Mouse (Mus musculus) hindbrain, embryonic 15.5 days (tissue): ENCODE results near the gene Gfy. TPM values are rescaled to one million over a fixed set of nuclear protein-coding genes. Genes with fewer than 3 reads are reported as not detected.

Experiments used
- ATAC-seq: fragments of 200-750 bp; cut with Nextera tagmentation; 2 replicates; pipeline ENCODE4 v1.8.0; 2017; ENCODE audit warnings: low read depth, moderate number of reproducible peaks, moderate TSS enrichment; ENCODE audit not compliant: low FRiP score
- H3K27ac ChIP-seq: fragments of 300-500 bp; sonication (generic); replicated peaks from 2 replicates; pipeline ENCODE4 v1.5.1; 2015; ENCODE audit warnings: mild to moderate bottlenecking, inconsistent platforms
- H3K27me3 ChIP-seq: fragments of 300-500 bp; sonication (generic); 2 replicates; pipeline ENCODE4 v1.6.1; 2015; ENCODE audit warnings: control low read depth, inconsistent platforms
- H3K36me3 ChIP-seq: fragments of 300-500 bp; sonication (generic); 2 replicates; pipeline ENCODE4 v1.6.1; 2015; ENCODE audit warnings: control low read depth, inconsistent platforms
- H3K4me1 ChIP-seq: fragments of 300-500 bp; sonication (generic); replicated peaks from 2 replicates; pipeline ENCODE4 v1.6.1; 2015; ENCODE audit warnings: control low read depth, inconsistent platforms
- H3K4me2 ChIP-seq: fragments of 300-500 bp; sonication (generic); 2 replicates; pipeline ENCODE4 v1.6.1; 2015; ENCODE audit warnings: moderate library complexity, mild to moderate bottlenecking, inconsistent platforms
- H3K4me3 ChIP-seq: fragments of 300-500 bp; sonication (generic); 2 replicates; pipeline ENCODE4 v1.5.1; 2015; ENCODE audit warnings: mild to moderate bottlenecking, inconsistent platforms
- H3K9ac ChIP-seq: fragments of 300-500 bp; sonication (generic); 2 replicates; pipeline ENCODE4 v1.6.1; 2015; ENCODE audit warnings: inconsistent platforms
- H3K9me3 ChIP-seq: fragments of 300-500 bp; sonication (generic); 2 replicates; pipeline ENCODE4 v1.6.1; 2016; ENCODE audit warnings: control low read depth, inconsistent platforms
- WGBS: fragments of 180-500 bp; shearing (Covaris S2); methylation state at CpG from one replicate; pipeline ENCODE4 v1.1.7; 2015; 5-methylcytosine and 5-hydroxymethylcytosine counted together
- microRNA-seq: library from miRNA; unstranded; fragments of <30 nt; microRNA quantifications from one replicate; pipeline ENCODE4, GENCODE M21; 2016
- polyA plus RNA-seq: library from polyadenylated mRNA; unstranded; fragments of >200 nt; fragmentation: Nextera tagmentation; extraction: Ambion mirVana; gene quantifications from 2 replicates; pipeline ENCODE4 v1.2.1, GENCODE M21; 2015

Gene Gfy
- polyA plus RNA-seq, 1 experiment from 2014 or later, result not detected

DNA sequence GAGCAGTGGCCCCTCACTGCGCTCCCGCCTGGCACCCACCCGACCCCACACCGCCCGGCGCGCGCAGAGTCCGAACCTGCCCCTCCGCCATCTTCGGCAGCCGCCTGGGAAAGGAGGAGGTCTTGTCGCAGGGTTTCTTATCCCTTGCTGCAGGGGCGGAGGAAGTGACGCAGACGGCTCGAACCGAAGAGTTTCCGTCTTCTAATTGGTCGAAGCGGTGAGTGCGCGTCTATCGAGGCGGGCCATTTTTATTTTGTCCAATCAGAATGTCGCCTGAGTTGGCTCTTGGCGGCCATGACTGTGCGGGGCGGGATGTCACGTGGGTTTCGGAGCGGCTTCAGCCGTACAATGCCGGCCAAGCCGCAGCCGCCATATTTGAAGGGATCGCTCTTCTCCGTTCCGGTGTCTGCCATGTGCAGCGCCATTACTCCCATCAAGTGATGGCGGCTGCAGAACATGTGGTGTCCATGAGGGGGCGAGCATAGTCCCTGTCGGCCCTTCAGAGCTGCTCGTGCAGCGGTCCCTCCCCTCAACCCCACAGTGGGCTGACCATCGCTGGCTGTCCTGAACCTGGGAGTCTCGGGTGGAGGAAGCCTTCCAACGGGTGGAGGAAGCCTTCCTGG is 50.6 kb downstream of the Gfy start, which contains the start of gene Rpl13a:
Gene Rpl13a, minus strand, starts transcription at position 138 of the 623 bp plus-strand sequence.
- Histone ChIP-seq H3K9me3 (no peaks in the 10 kb centered on the region), H3K27ac (peak within 1 kb of the TSS; percentile 94), H3K4me3 (peak within 1 kb of the TSS; percentile 70), H3K9ac (peak within 1 kb of the TSS; percentile 91), H3K27me3 (no peaks in the 10 kb centered on the region), H3K36me3 (peaks cover 25% of the 10 kb centered on the region), H3K4me1 (peaks cover 40% of the 10 kb centered on the region), H3K4me2 (peak within 1 kb of the TSS; percentile 79)
- WGBS, result under 1% methylated on average over 48 of the region's 48 CpGs
- peak; percentile 95 for ATAC-seq

DNA sequence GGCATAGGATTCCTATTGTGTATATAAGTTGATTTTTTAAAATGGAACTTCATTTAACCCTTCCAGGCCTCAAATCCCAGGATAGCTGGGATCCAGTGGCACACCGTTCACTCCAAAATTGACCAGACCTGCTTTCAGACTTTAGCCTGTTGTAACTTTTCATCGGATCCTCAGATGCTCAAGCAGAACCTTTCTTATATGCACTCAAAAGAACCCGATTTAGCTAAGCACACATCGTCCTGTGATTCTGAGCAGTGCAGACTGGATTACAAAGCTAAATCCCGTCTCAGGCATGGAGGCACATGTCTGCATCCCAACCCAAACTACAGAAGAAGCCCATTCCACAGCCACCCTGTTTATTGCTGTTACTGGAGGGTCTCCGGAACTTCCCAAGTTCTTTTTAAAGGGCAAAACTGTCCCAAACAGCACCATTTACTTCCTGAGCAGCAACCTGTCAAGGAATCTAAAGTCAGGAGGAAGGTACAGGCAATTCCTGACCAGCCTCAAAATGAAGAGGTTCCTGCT is 51.6 kb downstream of the Gfy start:
- H3K9ac ChIP-seq, result peak overlapping the region; percentile 91
- no peak for ATAC-seq
- H3K4me2 ChIP-seq, result peak overlapping the region; percentile 79
- H3K36me3 ChIP-seq, result peaks cover 30% of the 10 kb centered on the region
- H3K27ac ChIP-seq, result peak overlapping the region; percentile 84
- H3K4me3 ChIP-seq, result peak overlapping the region; percentile 70
- under 1% methylated on average over 6 of the region's 6 CpGs for WGBS
- no peaks in the 10 kb centered on the region for H3K27me3 ChIP-seq
- H3K4me1 ChIP-seq, result peaks cover 48% of the 10 kb centered on the region
- no peaks in the 10 kb centered on the region for H3K9me3 ChIP-seq

DNA sequence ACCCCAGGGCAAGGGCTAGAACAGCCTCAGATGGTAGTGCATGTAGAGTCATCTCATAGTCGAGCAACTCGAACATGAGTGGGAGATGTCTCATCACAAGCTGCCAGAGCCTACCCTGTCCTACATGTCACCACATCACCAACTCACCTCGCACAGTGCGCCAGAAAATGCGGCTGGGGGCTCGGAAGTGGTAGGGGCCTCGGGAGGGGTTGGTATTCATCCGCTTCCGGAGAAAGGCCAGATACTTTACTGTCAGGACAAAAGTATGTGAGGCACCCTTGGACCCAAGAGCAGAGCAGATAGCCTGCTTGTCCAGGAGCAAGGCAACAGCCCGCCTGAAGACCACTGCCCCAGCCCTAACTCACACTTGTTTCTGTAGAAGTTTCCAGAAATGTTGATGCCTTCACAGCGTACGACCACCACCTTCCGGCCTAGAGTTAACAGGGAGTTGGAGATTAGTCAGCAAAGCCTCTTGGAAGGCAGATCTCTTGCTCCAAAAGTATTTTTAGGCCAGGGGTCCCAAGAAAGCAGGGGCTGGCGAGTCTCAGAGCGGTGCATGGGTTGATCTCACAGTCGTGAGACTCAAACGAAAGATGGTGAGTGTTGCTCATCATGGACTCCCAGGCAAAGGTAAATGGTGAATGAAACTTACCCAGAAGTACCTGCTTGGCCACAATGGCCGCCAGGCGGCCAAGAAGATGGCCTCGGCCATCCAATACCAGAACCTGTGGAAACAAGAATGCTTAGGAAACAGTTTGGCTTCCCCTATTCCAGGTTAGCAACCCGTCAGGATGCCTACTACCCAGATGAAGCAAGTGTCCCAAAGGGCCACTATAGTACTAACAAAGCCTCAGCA is 52.3 kb downstream of the Gfy start:
- Histone ChIP-seq H3K4me2 (peak overlapping the region; percentile 79), H3K27me3 (no peaks in the 10 kb centered on the region), H3K4me1 (peaks cover 54% of the 10 kb centered on the region), H3K27ac (peak overlapping the region; percentile 84), H3K36me3 (peaks cover 37% of the 10 kb centered on the region), H3K4me3 (peak overlapping the region; percentile 70), H3K9ac (peak overlapping the region; percentile 91), H3K9me3 (no peaks in the 10 kb centered on the region)
- 49% methylated on average over 21 of the region's 21 CpGs for WGBS
- ATAC-seq, result no peak

Small RNA genes lying within 50 kb of the gene (microRNA-seq; reads per million reads assigned to microRNA genes)
- gene Mir5121 (4.1 reads per million, percentile 16 among the genes with 10 or more reads in this experiment), gene Mir7055 (not detected)

Other genes with a start within 250 kb of the Gfy start
- 0.10 and 0.14 TPM in 2 replicates for gene Tsks, start 236.4 kb downstream of the Gfy start, polyA plus RNA-seq
- gene Cpt1c, start 204.7 kb downstream of the Gfy start, polyA plus RNA-seq, result 56.1 and 58.1 TPM in 2 replicates
- gene Prmt1, start 193.0 kb downstream of the Gfy start, polyA plus RNA-seq, result 584 and 590 TPM in 2 replicates
- gene Irf3, start 181.9 kb downstream of the Gfy start, polyA plus RNA-seq, result 57.4 and 58.1 TPM in 2 replicates
- 12.8 and 13.3 TPM in 2 replicates for gene Bcl2l12, start 180.9 kb downstream of the Gfy start, polyA plus RNA-seq
- 49.8 and 56.5 TPM in 2 replicates for gene Scaf1, start 163.2 kb downstream of the Gfy start, polyA plus RNA-seq
- gene Rras, start 161.6 kb downstream of the Gfy start, polyA plus RNA-seq, result 15.5 and 16.0 TPM in 2 replicates
- gene Prr12, start 126.7 kb downstream of the Gfy start, polyA plus RNA-seq, result 14.6 and 15.3 TPM in 2 replicates
- 63.9 and 69.8 TPM in 2 replicates for gene Nosip, start 117.1 kb downstream of the Gfy start, polyA plus RNA-seq
- gene Prrg2, start 116.9 kb downstream of the Gfy start, polyA plus RNA-seq, result 13.6 and 16.3 TPM in 2 replicates
- gene Rcn3, start 87.3 kb downstream of the Gfy start, polyA plus RNA-seq, result 71.7 and 88.1 TPM in 2 replicates
- gene Fcgrt, start 75.7 kb downstream of the Gfy start, polyA plus RNA-seq, result 33.9 and 36.9 TPM in 2 replicates
- gene Rps11, start 55.1 kb downstream of the Gfy start, polyA plus RNA-seq, result 762 and 841 TPM in 2 replicates
- 624 and 661 TPM in 2 replicates for gene Rpl13a, start 50.8 kb downstream of the Gfy start, polyA plus RNA-seq
- not detected in 2 replicates for gene Gm45713, start 43.3 kb downstream of the Gfy start, polyA plus RNA-seq
- gene Flt3l, start 43.1 kb downstream of the Gfy start, polyA plus RNA-seq, result 2.0 and 2.7 TPM in 2 replicates
- 92.4 and 98.8 TPM in 2 replicates for gene Pih1d1, start 25.3 kb downstream of the Gfy start, polyA plus RNA-seq
- gene Aldh16a1, start 25.0 kb downstream of the Gfy start, polyA plus RNA-seq, result 20.8 and 21.9 TPM in 2 replicates
- 0.71 and 1.5 TPM in 2 replicates for gene Slc17a7, start 15.6 kb downstream of the Gfy start, polyA plus RNA-seq
- 0.71 and 3.2 TPM in 2 replicates for gene Pth2, start 1.4 kb upstream of the Gfy start, polyA plus RNA-seq
- gene Ccdc155, start 25.3 kb upstream of the Gfy start, polyA plus RNA-seq, result 0.57 and 0.77 TPM in 2 replicates
- 10.8 and 11.9 TPM in 2 replicates for gene Dkkl1, start 32.6 kb upstream of the Gfy start, polyA plus RNA-seq
- 54.2 and 69.9 TPM in 2 replicates for gene Tead2, start 36.2 kb upstream of the Gfy start, polyA plus RNA-seq
- gene Cd37, start 59.5 kb upstream of the Gfy start, polyA plus RNA-seq, result 1.4 and 1.7 TPM in 2 replicates
- gene Slc6a16, start 61.5 kb upstream of the Gfy start, polyA plus RNA-seq, result 0.62 and 1.3 TPM in 2 replicates
- gene Slc6a21, start 97.9 kb upstream of the Gfy start, polyA plus RNA-seq, result 0.16 TPM in 1 of 2 replicates, not detected in the other
- gene Trpm4, start 154.2 kb upstream of the Gfy start, polyA plus RNA-seq, result 11.3 TPM in 2 replicates
- 0.65 and 0.68 TPM in 2 replicates for gene Hrc, start 155.7 kb upstream of the Gfy start, polyA plus RNA-seq
- gene Ppfia3, start 187.4 kb upstream of the Gfy start, polyA plus RNA-seq, result 29.9 and 32.1 TPM in 2 replicates
- gene Lin7b, start 191.0 kb upstream of the Gfy start, polyA plus RNA-seq, result 33.7 and 38.7 TPM in 2 replicates
- gene Snrnp70, start 216.2 kb upstream of the Gfy start, polyA plus RNA-seq, result 179 and 183 TPM in 2 replicates
- gene Kcna7, start 226.1 kb upstream of the Gfy start, polyA plus RNA-seq, result not detected in 2 replicates
- 0.17 TPM in 1 of 2 replicates, not detected in the other for gene Ntf5, start 234.1 kb upstream of the Gfy start, polyA plus RNA-seq
- 0.92 and 2.0 TPM in 2 replicates for gene Lhb, start 241.3 kb upstream of the Gfy start, polyA plus RNA-seq